Mouse (Mus musculus) intestine, postnatal 0 days (tissue): ENCODE measurements around the gene Tpsab1. TPM values are rescaled to one million over a fixed set of nuclear protein-coding genes. Genes with fewer than 3 reads are reported as not detected.

ENCODE experiments used
- ATAC-seq: fragments of 200-750 bp; cut with Nextera tagmentation; 2 replicates; pipeline ENCODE4 v1.8.0; 2017; ENCODE audit warnings: mild to moderate bottlenecking, moderate TSS enrichment, moderate library complexity
- H3K27ac ChIP-seq: fragments of 300-500 bp; sonication (generic); 2 replicates; pipeline ENCODE4 v1.5.1; 2014; ENCODE audit warnings: mild to moderate bottlenecking, low read depth, low read length, moderate library complexity
- H3K27me3 ChIP-seq: fragments of 300-500 bp; sonication (generic); replicated peaks from 2 replicates; pipeline ENCODE4 v1.6.1; 2014; ENCODE audit warnings: low read length, mixed read lengths; ENCODE audit not compliant: control insufficient read depth, insufficient read depth
- H3K36me3 ChIP-seq: fragments of 300-500 bp; sonication (generic); 2 replicates; pipeline ENCODE4 v1.6.1; 2014; ENCODE audit warnings: mild to moderate bottlenecking, moderate library complexity; ENCODE audit not compliant: control insufficient read depth, insufficient read depth
- H3K4me1 ChIP-seq: fragments of 300-500 bp; sonication (generic); replicated peaks from 2 replicates; pipeline ENCODE4 v1.6.1; 2014; ENCODE audit warnings: antibody characterized with exemption, low read length, mixed read lengths; ENCODE audit not compliant: control insufficient read depth, insufficient read depth
- H3K4me2 ChIP-seq: fragments of 300-500 bp; sonication (generic); replicated peaks from 2 replicates; pipeline ENCODE4 v1.6.1; 2014; ENCODE audit warnings: low read depth, mild to moderate bottlenecking, moderate library complexity
- H3K4me3 ChIP-seq: fragments of 300-500 bp; sonication (generic); 2 replicates; pipeline ENCODE4 v1.5.1; 2014; ENCODE audit warnings: low read depth, low read length
- H3K9ac ChIP-seq: fragments of 300-500 bp; sonication (generic); 2 replicates; pipeline ENCODE4 v1.6.1; 2014; ENCODE audit warnings: mild to moderate bottlenecking, low read depth, low read length
- H3K9me3 ChIP-seq: fragments of 300-500 bp; sonication (generic); 2 replicates; pipeline ENCODE4 v1.6.1; 2016; ENCODE audit warnings: mixed run types; ENCODE audit not compliant: control insufficient read depth
- CTCF ChIP-seq: sonication (generic); IDR thresholded peaks from 2 replicates; pipeline ENCODE4 v1.5.1; 2016; ENCODE audit warnings: low read depth, mild to moderate bottlenecking, control low read depth, antibody characterized with exemption, moderate library complexity
- WGBS: fragments of 180-500 bp; shearing (Covaris S2); extraction: QIAGEN DNeasy Blood & Tissue Kit; methylation state at CpG from one replicate; pipeline ENCODE4 v1.1.7; 2014; 5-methylcytosine and 5-hydroxymethylcytosine counted together
- polyA plus RNA-seq: library from polyadenylated mRNA; unstranded; fragments of >200 nt; fragmentation: Nextera tagmentation; extraction: Ambion mirVana; gene quantifications from 2 replicates; pipeline ENCODE4 v1.2.1, GENCODE M21; 2015

Tpsab1 gene
- polyA plus RNA-seq, 1 experiment from 2014 or later = 0.10 TPM

GRCm38 (mm10) chr17:25363726-25364125, 18.4 kb upstream of the Tpsab1 start:
- WGBS = 10% methylated on average over 1 of the region's 1 CpGs
- no peak for ATAC-seq
- no peaks in the 10 kb centered on the region for H3K4me1 ChIP-seq

DNA sequence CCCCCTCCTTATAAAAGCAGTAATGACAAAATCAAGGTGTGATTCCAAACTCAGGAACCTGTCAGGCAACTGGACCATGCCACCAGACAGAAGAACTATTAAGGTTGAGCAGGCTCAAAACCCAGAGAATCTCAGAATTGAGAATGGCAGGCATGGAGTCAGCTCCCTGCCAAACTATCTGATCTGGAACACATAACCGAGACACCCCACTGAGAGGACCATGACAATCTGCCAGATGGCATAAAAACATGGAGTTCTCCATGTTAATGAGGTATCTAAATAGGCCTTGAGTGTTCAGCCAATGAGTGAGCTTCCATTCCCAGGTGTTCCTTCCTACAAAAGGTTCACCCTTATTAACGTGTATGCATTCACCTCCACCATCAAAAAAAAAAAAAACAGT, 15.9 kb upstream of the Tpsab1 start:
- H3K27me3 ChIP-seq = no peaks in the 10 kb centered on the region
- H3K4me2 ChIP-seq = no peak overlapping the region
- H3K4me1 ChIP-seq = no peaks in the 10 kb centered on the region
- no peak overlapping the region for H3K4me3 ChIP-seq
- H3K9ac ChIP-seq = no peak overlapping the region
- no peaks in the 10 kb centered on the region for H3K36me3 ChIP-seq
- H3K27ac ChIP-seq = no peak overlapping the region
- H3K9me3 ChIP-seq = no peaks in the 10 kb centered on the region
- no peak for ATAC-seq
- no peak for TF ChIP-seq CTCF
- 68% methylated on average over 2 of the region's 2 CpGs for WGBS

More at GRCm38 (mm10) chr17:25363726-25364125, 18.4 kb upstream of the Tpsab1 start:
- no peak overlapping the region for H3K4me2 ChIP-seq
- no peak overlapping the region for H3K27ac ChIP-seq
- no peaks in the 10 kb centered on the region for H3K36me3 ChIP-seq
- no peaks in the 10 kb centered on the region for H3K27me3 ChIP-seq
- peak; percentile 87 for TF ChIP-seq CTCF
- no peak overlapping the region for H3K9ac ChIP-seq
- H3K4me3 ChIP-seq = no peak overlapping the region
- H3K9me3 ChIP-seq = no peaks in the 10 kb centered on the region

DNA sequence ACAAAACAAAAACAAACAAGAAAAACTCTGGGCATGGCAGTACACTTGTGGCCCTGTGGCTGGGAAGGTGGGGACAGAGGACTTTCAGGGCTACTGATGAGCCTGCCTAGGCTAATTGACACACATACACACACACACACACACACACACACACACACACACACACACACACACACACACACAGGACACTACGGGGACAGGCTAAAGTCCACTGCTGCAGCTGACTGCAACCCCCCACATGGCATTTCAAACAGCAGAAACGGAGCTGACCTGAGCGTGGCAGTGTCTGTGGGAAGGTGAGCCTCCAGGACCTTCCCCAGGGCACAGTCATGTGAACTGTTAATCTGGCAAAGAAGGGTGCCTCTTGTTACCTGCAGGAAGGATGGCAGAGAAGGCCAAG, 3.9 kb downstream of the Tpsab1 start:
- no peaks in the 10 kb centered on the region for H3K27me3 ChIP-seq
- H3K4me2 ChIP-seq = no peak overlapping the region
- no peak for ATAC-seq
- H3K9me3 ChIP-seq = no peaks in the 10 kb centered on the region
- H3K9ac ChIP-seq = no peak overlapping the region
- no peak for TF ChIP-seq CTCF
- H3K4me1 ChIP-seq = no peaks in the 10 kb centered on the region
- no peaks in the 10 kb centered on the region for H3K36me3 ChIP-seq
- 28% methylated on average over 3 of the region's 3 CpGs for WGBS
- no peak overlapping the region for H3K4me3 ChIP-seq
- H3K27ac ChIP-seq = no peak overlapping the region

GRCm38 (mm10) chr17:25340003-25340402, 5.4 kb downstream of the Tpsab1 start:
- 83% methylated on average over 6 of the region's 6 CpGs for WGBS
- Histone ChIP-seq H3K4me1 (no peaks in the 10 kb centered on the region), H3K4me2 (no peak overlapping the region), H3K36me3 (no peaks in the 10 kb centered on the region), H3K4me3 (no peak overlapping the region), H3K9me3 (no peaks in the 10 kb centered on the region), H3K9ac (no peak overlapping the region), H3K27me3 (no peaks in the 10 kb centered on the region), H3K27ac (no peak overlapping the region)
- no peak for TF ChIP-seq CTCF
- no peak for ATAC-seq

GRCm38 (mm10) chr17:25338218-25338617, 7.1 kb downstream of the Tpsab1 start:
- WGBS = 71% methylated on average over 4 of the region's 4 CpGs

DNA sequence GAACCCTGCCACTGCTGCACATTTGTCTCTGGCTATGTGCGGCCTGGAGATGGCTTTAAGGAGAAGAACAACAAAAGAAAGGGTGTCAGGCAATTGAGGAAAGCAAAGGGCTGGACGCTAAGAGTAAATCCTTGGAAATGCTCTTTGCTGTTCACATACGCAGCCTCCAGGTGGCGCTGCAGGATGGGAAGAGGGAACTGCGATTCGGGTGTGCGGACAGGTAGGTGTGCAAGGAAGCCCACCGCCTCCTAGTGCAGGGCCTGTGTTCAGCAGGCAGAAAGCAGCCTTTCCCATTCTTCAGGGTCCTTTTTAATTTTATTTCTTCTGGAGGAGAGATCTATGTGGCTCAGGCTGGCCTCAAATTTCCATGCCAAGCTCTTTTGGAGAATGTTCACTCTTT, 11.4 kb downstream of the Tpsab1 start:
- Histone ChIP-seq H3K4me1 (no peaks in the 10 kb centered on the region), H3K9me3 (no peaks in the 10 kb centered on the region), H3K9ac (no peak overlapping the region), H3K27me3 (0 out of 2 replicates have a peak, but pooled peaks cover 4% of the 10 kb centered on the region), H3K4me3 (no peak overlapping the region), H3K4me2 (no peak overlapping the region), H3K27ac (no peak overlapping the region), H3K36me3 (no peaks in the 10 kb centered on the region)
- TF ChIP-seq CTCF = peak; percentile 96
- no peak for ATAC-seq
- WGBS = 2% methylated on average over 8 of the region's 8 CpGs

More at GRCm38 (mm10) chr17:25338218-25338617, 7.1 kb downstream of the Tpsab1 start:
- TF ChIP-seq CTCF = no peak
- no peaks in the 10 kb centered on the region for H3K9me3 ChIP-seq
- H3K36me3 ChIP-seq = no peaks in the 10 kb centered on the region
- H3K27me3 ChIP-seq = 0 out of 2 replicates have a peak, but pooled peaks cover 4% of the 10 kb centered on the region
- H3K4me1 ChIP-seq = no peaks in the 10 kb centered on the region
- H3K9ac ChIP-seq = no peak overlapping the region
- H3K4me2 ChIP-seq = no peak overlapping the region
- H3K4me3 ChIP-seq = no peak overlapping the region
- ATAC-seq = no peak
- H3K27ac ChIP-seq = no peak overlapping the region

GRCm38 (mm10) chr17:25332321-25332720, 13.0 kb downstream of the Tpsab1 start:
- H3K27me3 ChIP-seq = 0 out of 2 replicates have a peak, but pooled peaks cover 4% of the 10 kb centered on the region
- TF ChIP-seq CTCF = no peak
- no peak overlapping the region for H3K4me3 ChIP-seq

More at GRCm38 (mm10) chr17:25332321-25332720, 13.0 kb downstream of the Tpsab1 start:
- Histone ChIP-seq H3K4me1 (no peaks in the 10 kb centered on the region), H3K27ac (no peak overlapping the region), H3K9me3 (no peaks in the 10 kb centered on the region), H3K9ac (no peak overlapping the region), H3K4me2 (no peak overlapping the region), H3K36me3 (no peaks in the 10 kb centered on the region)
- ATAC-seq = no peak
- WGBS = 69% methylated on average over 9 of the region's 9 CpGs
